Mouse (Mus musculus): ENCODE results near the gene Akt1s1.

Gene Akt1s1

GRCm38 (mm10) chr7:44848561-44849415, at the start of gene Akt1s1, which contains the start of gene Tbc1d17:
Gene Akt1s1, plus strand, starts transcription at chr7:44848991.
Gene Tbc1d17, minus strand, starts transcription at chr7:44849079.
- DNase-seq, result peak; percentile 100

- DNase-seq, result no peak
These were observed 39.9 kb upstream of the Akt1s1 start for GRCm38 (mm10) chr7:44808927-44809326.

- no peak for DNase-seq
These were observed 39.3 kb upstream of the Akt1s1 start for GRCm38 (mm10) chr7:44809466-44809865.

- DNase-seq, result no peak
These were observed 38.4 kb upstream of the Akt1s1 start for GRCm38 (mm10) chr7:44810365-44810764.

GRCm38 (mm10) chr7:44810819-44811557, 37.8 kb upstream of the Akt1s1 start:
- DNase-seq, result no peak

- no peak for DNase-seq
These were observed 36.0 kb upstream of the Akt1s1 start for GRCm38 (mm10) chr7:44812651-44813325.

- no peak for DNase-seq
These were observed 34.8 kb upstream of the Akt1s1 start for GRCm38 (mm10) chr7:44813985-44814384.

GRCm38 (mm10) chr7:44814423-44814822, 34.4 kb upstream of the Akt1s1 start:
- no peak for DNase-seq

- DNase-seq, result peak; percentile 32
These were observed 33.7 kb upstream of the Akt1s1 start for GRCm38 (mm10) chr7:44814952-44815553.

- DNase-seq, result peak; percentile 99
These were observed 32.9 kb upstream of the Akt1s1 start, which contains the start of the genes Nup62 and Il4i1 for GRCm38 (mm10) chr7:44815721-44816469. Gene Nup62, plus strand, starts transcription at chr7:44816088. Gene Il4i1, plus strand, starts transcription at chr7:44816387.

GRCm38 (mm10) chr7:44816470-44817021, 32.2 kb upstream of the Akt1s1 start, which contains the start of gene Atf5:
Gene Atf5, minus strand, starts transcription at chr7:44816658.
- no peak for DNase-seq

- DNase-seq, result no peak
These were observed 31.4 kb upstream of the Akt1s1 start for GRCm38 (mm10) chr7:44817441-44817840.

- DNase-seq, result no peak
These were observed 30.6 kb upstream of the Akt1s1 start for GRCm38 (mm10) chr7:44818164-44818563.

- DNase-seq, result no peak
These were observed 30.0 kb upstream of the Akt1s1 start for GRCm38 (mm10) chr7:44818751-44819235.

- no peak for DNase-seq
These were observed 29.4 kb upstream of the Akt1s1 start for GRCm38 (mm10) chr7:44819391-44819790.

- DNase-seq, result peak; percentile 3
These were observed 28.9 kb upstream of the Akt1s1 start for GRCm38 (mm10) chr7:44819863-44820262.

GRCm38 (mm10) chr7:44820525-44820924, 28.3 kb upstream of the Akt1s1 start:
- DNase-seq, result peak; percentile 1

GRCm38 (mm10) chr7:44821666-44822448, 26.9 kb upstream of the Akt1s1 start:
- DNase-seq, result peak; percentile 1

GRCm38 (mm10) chr7:44823409-44823808, 25.4 kb upstream of the Akt1s1 start:
- DNase-seq, result no peak

GRCm38 (mm10) chr7:44824872-44825271, 23.9 kb upstream of the Akt1s1 start:
- peak; percentile 47 for DNase-seq

- DNase-seq, result no peak
These were observed 22.0 kb upstream of the Akt1s1 start for GRCm38 (mm10) chr7:44826771-44827170.
